Mouse (Mus musculus) cerebellum, adult 9-10 months (tissue): ENCODE measurements at regions not wholly inside any gene's neighbourhood (a gene's known extent, or its start where the extent isn't known, plus 50 kb on each side); places are given as distances from the start of the nearest gene placed in this dataset.
A peak's percentile ranks its signal among the peaks of the same experiment; 100 is the strongest.

Experiments
- DNase-seq: peaks from one replicate; pipeline ENCODE4 v3.0.0; 2022

DNA sequence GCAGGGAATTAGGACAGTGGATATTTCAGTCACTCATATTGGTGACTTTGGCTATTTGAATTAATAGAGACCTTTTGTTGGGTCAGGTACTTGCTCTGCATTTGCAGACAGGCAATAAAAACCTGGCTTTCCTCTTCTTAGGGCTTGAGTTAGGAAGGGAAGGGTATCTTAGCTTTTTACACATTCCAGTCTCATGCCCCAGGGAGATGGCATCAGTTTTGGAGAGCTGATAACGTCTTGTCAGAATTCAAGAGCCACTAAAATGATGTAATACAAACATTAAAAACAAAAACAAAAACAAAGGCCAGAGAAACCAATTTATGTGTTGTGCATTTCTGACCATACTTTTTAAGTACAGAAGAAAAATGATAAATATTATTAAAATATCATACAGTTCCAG lies 214.3 kb downstream of the Ktn1 start:
- DNase-seq, result no peak

DNA sequence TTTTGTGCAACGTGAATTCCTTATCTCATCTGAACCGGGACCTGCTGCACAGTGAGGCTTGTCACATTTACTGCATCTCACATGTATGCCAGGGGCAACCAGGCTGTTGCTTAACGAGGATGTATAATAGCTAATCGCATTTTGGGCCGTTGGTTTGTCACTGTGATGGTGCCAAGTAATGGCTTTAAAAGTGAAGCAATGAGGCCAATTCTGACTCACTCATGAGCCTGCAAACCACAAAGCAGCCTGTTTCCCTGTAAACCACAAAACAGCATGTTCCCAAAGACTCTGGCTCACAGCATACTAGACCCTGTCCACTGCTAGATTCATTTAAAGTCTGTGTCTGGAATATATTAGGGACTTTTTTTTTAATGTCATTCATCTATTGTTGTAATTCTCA lies 214.8 kb downstream of the Ktn1 start:
- no peak for DNase-seq

DNA sequence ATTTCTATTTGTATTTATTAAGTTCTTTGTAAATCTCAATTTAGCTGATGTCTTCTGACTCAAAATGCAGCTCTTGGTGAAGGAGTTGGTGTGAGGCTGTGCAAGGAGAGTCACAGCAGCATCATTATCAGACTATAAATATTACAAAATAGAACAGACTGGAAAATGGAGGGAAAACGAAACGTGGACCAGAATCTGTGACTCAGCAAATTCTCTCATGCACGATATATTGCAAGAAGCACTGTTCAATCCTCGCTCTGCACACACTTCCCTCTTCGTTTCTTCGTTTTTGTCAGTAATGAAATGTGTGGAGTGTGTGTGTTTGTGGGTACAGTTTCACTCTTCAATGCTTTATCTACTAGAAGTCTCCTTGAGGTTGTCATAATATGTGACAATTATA lies 215.5 kb downstream of the Ktn1 start:
- no peak for DNase-seq

DNA sequence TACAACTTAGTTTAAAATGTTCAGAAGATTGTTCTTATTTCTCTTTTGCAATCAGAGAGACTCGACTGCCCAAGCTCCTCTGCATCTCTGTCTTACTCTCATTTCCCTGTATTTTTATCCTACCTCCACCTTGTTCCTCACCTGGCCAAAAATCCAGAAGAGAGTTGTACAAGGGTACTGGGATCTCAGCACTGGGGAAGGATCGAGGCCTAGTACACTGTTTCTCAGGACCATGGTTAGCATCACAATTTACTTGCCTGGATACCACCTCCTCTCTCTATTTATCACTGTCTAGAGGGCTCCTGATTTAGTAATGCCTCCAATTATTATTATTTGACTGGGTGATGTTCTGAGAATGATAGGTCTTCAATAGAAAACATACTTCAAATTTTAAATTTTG lies 218.8 kb downstream of the Ktn1 start:
- no peak for DNase-seq

DNA sequence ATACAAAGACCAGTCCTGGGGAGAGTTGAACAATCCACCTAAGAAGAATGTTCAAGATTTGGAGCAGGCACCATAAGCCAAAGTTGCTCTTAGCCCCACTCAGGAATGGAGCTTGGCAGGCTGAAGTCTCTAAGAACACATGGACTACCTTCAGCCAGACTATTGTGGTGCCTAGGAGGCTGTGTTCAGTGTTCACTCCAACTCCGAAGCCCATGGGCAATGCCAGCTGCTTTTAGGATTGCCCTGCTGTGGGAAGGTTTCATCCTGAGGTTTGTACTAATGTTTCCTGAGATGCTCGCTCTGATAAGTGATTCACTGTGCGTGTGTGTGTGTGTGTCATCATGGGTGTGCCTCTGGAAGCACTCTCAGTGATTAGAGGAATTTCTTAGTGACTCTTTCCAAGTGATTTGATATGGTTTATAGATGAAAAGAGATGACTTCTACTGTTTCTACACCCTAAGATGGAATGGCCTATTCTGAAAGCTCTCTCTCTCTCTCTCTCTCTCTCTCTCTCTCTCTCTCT lies 220.1 kb downstream of the Ktn1 start:
- no peak for DNase-seq

DNA sequence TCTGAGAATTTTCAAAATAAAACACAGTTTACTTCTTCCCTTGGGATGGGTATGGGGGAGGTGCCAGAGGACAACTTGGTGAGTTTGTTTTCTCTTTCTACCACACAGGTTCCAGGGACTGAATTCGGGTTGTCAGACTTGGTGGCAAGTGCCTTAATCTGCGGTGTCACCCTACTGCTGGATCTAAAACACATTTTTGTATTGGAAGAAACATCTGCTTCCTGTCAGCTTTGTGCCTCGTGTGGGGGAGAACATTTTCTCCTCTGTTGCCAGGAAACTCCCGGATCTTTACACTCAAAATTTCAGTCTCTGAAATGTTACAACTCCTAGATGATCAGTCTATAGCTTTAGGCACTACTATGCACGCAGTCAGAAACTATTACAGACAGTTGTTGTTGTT lies 228.3 kb downstream of the Ktn1 start:
- DNase-seq, result no peak

DNA sequence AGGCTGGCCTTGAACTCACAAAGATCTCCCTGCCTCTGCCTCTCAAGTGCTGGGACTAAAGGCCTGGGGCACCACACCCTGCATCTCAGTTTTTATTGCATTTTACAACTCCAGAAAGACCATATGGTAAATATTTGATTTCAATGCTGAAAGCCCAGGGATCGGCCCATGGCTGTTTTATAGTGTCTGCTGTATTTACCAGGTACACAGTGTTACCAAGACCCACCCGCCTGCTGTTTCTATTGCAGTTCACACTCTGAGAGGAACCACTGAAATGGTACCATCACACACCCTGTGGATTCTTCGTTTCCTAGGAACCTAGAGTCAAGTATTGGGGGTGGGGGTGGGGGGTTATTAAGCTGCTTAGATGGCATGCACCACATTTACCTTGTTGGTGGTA lies 228.9 kb downstream of the Ktn1 start:
- DNase-seq, result no peak

DNA sequence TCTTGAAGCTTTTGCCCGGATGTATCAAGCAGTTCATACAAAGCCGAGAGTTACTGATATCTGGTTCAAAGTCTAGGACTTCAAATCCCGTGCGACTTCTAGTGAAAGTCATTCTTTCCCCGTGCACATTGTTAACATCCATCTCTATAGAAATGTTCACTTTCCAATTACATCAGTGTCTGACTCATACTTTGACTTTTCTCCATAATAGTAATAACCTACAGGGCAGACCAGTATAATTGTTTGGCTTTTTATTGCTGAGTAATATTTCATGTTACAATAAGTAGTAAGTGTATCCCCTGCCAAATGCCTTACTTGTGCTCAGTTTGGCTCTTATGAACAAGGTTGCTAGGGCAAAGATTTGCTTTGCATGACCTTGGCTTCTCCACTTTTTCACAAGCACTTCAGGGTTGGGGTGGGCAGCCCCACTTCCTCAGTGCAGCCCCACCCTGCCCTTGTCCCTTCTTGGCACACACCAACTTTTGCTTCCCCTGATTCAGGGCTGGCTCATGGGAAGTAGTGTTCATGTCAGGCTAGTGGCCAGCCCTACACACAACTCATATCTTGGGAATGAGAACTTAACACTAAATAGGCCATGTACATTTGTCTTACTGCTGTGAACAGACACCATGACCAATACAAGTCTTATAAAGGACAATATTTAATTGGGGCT lies 229.7 kb downstream of the Ktn1 start:
- DNase-seq, result no peak

DNA sequence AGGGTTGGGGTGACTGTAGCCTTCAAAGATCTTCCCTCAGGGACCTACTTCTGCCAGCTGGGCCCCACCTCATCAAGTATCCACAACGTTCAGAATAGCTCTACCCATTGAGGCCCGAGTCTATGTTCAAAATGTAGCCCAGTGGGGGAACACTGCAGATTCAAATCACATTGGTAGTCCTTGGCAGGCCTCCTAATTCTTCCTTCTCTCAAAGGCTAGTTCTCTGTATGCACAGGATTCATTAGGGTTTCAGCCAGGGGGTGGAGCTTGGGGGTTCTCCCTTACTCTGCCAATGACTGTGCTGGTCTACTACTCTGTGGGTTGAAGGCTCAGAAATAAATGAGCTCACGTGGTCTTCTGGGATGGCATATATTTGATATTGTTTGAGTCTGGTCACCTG lies 235.3 kb upstream of the Peli2 start:
- no peak for DNase-seq

DNA sequence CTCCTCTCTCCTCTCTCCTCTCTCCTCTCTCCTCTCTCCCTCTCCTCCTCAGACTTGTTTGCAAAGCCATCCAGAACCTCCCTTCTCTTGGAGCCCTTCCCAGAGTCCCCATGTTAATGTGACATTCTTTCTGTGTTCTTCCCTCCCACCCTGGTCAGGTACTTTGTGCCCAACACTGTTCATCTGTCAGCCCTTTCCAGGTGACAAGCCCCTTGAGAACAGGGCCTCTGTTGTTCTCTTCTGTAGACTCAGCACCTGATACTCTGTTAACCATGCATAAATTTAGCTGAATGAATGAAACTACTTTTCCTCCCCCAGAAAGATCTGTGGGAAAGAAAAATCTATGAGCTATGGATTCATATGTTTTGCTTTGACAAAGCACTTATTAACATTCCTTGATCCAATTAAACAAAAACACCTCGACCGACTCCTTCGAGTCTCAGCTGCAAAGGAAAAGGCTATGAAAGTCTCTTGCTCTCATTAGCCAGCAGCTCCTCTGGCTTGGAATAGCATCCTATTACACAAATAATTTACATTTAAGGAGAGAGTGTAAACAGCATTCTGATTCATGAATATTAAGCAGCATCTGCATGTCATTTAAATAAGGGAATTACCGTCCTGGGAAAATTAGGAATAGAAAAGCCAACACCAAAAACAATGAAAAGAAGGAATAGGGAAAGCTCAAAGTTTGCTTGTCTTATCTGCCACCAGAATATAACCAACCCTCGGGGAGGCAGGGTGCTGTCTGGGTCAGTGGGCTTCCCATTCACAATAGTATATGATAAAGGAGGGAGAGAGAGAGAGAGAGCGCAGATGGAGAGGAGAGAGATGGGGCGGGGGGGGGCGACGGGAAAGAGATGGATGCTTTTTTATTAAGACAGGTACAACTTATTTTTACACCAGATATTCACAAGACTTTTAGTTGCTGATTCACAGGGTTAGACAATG lies 230.1 kb upstream of the Peli2 start:
- DNase-seq, result no peak

DNA sequence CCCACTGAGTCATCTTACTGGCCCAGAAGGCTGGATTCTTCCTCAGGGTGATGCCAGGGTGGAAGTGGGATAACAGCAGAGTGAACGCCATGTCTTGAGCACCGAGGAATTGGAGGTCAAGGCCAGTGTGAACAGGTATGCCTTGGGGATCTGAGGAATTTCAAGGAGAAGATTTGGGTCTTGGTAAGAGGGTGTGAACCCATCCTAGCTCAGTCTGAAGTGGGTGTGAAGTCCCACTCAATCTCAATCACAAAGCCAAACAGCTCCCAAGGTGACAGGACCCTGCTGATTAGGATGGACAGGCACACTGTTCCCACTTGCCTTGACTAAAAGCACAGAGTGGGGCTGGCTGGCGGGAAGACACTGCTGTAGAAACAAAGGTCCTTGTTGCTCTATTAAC lies 224.0 kb upstream of the Peli2 start:
- no peak for DNase-seq

DNA sequence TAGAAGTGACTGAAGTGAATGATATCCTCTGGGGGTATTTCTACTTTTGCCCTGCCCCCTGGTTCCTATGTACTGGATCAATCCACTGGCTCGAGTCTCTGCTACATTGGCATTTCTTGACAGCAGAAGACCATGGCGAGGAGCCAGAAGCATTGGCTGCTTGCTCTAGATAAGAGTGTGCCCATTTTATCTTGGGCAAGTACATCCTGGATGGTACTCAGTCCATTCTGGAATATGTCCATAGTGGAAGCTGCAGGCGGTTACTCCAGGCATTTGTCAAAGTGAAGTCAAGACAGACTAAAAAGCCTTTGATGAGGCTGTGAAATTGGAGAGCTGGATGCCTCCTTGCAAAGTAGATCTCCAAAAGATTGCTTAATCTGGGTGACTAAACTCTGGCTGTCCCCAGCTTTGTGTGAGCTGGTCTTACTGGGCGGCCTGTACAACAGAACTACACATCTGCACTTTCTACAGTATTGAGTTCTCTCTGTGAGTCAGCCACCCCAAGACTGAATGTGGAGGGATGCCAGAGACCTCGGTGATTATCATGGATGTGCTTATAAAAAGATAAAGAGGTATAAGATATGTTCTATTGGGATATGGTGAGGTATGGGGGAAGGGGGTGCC lies 222.6 kb upstream of the Peli2 start:
- no peak for DNase-seq

DNA sequence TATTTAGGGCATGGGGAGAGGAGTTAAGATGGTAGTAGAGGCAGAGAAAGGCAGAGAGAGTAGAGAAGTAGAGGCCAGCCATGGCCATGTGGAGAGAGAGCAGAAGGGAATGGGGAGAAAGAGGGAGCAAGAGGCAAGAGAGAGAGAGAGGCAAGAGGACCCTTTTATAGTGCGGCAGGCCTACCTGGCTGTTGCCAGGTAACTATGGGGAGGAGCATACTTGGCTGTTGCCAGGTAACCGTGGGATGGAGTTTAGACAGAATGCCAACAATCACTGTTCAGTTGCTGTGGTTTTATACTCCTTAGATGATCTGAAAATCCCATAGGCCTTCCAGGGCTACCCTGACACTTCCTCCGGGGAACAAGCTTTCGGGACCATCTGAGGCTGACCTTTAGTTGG lies 222.0 kb upstream of the Peli2 start:
- no peak for DNase-seq

DNA sequence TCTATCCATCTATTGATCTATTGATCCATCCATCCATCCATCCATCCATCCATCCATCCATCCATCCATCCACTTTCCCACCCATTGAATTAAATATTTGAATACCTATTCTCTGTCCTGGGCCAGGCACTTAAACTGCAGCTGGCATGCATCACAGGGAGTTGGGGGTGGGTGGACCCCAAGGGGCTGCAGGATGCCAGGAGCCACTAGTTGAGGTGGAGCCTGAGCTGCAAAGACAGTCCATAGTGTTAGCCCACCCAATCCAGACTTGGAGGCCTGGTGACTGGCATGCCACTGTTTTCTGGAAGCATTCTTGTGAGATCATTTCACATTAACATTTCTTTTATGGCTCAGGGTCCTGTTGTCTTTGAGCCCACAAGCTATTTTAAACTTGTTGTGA lies 215.3 kb upstream of the Peli2 start:
- DNase-seq, result no peak

DNA sequence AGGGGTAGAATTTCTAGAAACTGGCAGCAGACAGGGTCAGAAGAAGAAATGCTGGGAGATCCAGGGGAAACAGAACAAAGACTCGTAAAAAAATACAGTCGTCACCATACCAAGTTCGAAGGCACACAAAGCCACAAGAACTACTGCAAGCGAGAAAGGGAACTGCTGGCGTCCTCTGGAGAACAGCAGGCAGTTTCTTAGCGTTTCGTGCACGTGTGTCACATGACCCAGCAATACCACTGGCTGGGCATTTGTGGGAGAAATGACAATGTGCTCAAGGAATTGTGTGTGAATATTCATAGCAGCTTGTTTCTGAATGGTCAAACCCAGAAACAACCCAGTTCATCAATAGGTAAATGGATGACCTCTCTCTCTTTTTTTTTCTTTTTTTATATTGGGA lies 211.5 kb upstream of the Peli2 start:
- no peak for DNase-seq

DNA sequence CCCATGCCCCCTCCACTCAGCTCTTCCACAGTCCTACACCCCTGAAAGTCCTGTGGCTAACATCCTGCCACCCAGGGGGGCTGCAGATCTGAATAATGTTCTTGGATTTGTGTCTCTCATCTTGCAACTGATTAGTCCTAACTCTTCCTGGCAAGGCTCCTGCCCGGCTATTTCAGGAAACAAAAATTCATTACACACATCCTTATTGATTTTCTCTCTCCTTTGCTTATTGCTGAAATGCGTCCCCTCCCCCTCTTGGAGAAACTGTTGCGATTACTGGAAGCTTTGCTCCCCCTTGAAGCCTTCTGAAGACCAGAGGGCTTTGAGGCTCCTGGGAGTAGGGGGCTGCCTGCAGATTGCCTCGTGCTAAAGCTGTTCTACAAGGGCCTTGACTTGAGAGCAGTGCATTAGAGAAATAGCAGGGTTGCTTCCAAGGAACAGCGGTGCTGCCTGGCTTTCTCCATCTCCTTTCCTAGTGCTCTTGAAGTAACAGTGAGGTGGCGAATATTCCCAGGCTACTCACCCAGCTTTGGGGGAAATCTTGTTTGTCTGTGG lies 209.8 kb upstream of the Peli2 start:
- no peak for DNase-seq

DNA sequence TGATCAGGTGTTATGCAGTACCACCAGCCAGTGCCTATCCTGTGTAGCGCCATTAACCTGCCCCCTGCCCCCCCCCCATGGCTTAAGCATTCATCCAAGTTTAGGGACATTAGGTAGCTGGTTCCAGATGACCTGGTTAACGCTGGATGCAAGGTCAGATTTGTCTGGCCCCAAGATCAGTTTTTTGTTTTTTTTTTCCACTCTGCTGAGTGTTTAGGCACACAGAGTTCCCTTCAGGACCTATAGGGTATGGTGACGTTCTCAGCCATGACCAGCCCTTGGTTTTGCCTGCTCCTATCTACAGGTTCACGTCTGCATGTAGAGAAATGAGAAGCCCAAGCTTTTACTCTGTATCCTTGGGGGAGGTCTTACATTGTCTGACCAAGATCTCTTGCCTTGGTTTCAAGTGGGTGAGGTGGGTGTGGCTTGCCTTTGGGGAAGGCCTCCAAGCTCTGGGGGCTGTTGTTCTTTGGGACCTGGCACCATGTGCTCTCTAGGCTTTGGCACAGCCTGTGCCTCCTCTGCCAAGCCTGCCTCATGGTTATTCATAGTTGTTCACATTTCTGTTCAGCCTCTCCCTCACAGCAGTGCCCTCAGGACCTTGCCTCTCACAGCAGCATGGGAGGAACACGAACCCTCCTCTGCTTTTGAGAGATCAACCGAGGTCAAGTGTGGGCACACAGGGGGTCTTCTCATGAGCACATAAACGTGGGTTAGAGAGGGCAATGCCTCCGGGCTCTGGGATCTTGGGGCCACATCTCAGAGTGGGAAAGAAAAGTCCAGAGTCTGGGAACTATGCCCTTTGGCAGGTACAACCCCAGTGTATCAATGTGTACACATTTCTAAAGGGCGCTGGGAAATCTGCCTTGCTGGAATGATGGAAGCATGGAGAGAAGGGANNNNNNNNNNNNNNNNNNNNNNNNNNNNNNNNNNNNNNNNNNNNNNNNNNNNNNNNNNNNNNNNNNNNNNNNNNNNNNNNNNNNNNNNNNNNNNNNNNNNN lies 208.8 kb upstream of the Peli2 start:
- DNase-seq, result peak; percentile 24

DNA sequence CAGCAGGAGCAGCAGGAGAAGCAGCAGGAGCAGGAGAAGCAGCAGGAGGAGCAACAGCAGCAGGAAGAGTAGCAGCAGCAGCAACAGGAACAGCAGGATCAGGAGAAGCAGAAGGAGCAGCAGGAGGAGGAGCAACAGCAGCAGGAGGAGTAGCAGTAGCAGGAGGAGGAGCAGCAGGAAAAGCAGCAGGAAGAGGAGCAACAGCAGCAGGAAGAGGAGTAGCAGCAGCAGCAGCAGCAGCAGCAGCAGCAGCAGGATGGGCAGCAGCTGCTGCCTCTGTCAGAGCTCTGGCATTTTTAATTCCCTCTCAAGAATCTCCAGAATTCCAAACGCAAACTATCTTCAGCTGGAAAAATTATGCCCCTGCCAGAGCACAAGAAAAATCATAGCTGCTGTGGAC lies 205.0 kb upstream of the Peli2 start:
- no peak for DNase-seq

DNA sequence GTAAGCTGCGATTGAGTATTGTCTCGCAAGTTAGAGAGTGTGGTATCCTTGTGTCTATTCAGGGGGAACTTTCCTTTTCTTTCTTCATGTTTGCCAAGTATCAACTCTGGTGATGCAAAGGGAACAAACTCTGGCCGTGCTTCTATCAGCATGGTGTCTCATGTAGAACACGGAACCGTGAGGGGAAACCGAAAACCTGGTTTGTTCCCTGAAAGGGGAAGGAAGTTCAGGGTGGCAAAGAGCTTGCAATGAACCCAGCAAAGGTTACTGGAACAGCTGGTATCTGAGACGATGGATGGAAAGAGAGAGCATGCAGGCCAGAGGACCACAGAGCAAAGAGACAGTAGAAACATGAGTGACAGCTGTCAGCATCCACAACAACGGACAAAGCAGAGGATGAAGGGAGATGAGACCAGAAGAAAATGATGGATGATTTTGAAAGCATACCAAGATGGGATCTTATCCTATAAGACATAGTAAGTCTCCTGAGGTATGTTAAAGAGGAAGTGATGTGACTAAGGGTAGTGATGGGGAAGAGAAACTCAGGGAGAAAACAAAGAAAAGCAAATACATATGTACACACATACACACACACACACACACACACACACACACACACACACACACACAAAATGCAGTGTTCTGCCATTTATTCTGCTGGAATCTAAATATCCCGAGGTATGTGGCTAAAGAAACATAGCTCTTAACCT lies 199.8 kb upstream of the Peli2 start:
- no peak for DNase-seq

DNA sequence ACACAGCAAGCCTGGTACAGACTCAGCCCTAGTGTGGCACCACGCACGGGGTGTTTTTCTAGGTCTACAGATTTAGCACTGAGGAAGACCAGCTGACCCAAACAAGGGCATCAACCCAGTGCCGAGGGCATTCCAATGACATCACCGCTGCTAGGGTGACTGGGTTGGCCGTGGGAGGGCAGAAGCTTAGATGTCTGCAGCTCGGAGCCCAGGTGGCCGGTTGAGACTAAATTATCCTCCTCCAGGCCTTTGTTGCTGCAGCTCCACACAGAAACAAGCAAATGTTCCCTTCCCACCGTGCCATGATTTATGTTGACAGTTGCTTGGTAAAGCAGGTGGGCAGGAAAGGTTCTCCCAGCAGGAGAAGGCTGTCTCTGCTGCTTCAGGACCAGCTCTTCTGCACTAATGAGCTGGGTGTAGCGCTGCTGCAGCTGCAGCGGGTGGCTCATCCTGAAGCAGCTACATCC lies 198.8 kb upstream of the Peli2 start:
- DNase-seq, result no peak

DNA sequence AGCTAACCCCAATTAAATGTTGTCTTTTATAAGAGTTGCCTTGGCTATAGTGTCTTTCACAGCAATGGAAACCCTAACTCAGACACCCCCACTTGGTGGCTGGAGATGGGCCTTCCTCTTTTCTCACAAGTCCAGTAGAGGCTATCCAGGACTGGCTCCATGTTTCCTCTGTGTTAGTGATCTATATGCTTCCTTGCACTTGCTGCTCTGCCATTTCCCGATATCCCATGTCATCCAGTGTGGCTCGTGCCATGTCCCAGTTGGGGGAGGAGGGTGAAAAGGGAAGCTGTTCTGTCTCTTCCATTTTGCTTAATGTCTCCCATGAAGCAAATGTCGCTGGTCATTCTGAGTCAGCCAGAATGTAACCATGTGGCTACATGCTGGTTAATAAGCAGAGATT lies 194.2 kb upstream of the Peli2 start:
- DNase-seq, result no peak
